Mouse (Mus musculus) common myeloid progenitor, adult 5-6 weeks (primary cell): ENCODE data around the gene Jade2. TPM values are rescaled to one million over a fixed set of nuclear protein-coding genes. Genes with fewer than 3 reads are reported as not detected.

Experiments
- ATAC-seq: replicated peaks from 2 replicates; pipeline ENCODE4 v1.8.0; 2016; ENCODE audit warnings: low read depth, mild to moderate bottlenecking, moderate TSS enrichment, inconsistent platforms; ENCODE audit not compliant: poor library complexity, severe bottlenecking
- total RNA-seq: library from RNA; stranded (forward); fragments of 200-1000, 187-1606 nt; gene quantifications from 2 replicates; pipeline ENCODE4 v1.2.3, GENCODE M21; 2017

Gene Jade2
- total RNA-seq, 1 experiment from 2014 or later, result 12.7 TPM

DNA sequence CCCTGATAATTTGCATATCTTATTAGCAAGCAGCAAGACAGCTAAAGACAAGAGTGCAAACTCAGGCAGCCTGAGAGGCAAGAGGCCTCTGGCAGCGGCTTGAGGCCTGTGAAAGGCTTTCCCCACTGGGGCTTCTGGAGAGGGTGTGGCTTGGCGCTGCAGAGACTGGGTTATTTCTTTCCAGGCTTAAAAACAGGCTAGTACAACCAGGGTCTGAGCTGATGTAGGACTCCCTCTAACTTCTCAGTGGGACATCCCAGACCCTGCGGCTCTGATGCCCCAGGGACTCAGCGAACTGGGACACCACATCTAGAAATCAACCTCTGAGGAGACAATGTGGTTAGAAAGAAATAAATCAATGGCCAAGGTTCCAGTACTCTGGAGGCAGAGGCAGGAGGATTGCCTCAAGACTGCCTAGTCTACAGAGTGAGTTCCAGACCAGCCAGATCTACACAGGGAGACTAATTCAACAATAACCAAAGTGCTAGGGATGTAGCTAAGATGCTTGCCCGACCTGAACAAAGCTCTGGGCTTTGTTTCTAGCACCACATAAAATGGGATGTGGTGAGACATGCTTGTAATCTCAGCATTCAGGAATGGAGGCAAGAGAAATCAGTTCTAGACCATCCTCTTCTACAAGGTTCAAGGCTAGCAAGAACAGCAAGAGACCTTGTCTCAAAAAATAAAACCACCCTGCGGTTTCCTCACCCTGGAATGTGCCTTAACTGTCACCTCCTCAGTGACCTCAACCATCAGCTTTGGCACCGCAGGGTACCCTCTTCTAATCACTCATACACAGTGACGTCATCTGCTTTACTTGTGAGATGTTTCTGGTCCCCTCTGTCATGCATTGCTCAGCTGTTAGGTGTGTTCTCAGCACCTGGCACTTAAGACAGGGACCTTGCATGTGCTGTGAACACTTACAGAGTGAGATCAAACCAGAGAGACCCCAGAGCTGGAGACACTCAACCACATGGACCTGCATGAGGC is 20.0 kb downstream of the Jade2 start:
- no peak for ATAC-seq

GRCm38 (mm10) chr11:51836506-51836905 is 20.9 kb downstream of the Jade2 start:
- no peak for ATAC-seq

DNA sequence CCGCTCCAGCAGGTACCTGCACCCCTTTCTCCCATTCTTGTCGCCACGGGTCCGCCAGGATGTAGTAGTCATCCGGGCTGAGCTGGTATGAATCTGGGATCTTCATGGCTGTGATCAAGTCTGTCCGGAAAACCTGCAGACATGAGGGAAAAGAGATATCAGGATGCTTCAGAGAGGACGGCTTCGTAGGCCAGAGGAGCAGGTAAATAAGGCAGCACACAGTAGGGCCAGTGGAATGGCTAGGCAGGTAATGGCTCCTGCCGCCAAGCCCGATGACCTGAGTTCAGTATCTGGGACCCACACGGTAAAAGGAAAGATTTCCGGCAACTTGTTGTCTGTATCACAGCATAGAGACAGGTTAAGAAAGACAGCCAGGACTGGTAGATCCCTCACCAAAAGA is 21.9 kb downstream of the Jade2 start:
- ATAC-seq, result no peak

DNA sequence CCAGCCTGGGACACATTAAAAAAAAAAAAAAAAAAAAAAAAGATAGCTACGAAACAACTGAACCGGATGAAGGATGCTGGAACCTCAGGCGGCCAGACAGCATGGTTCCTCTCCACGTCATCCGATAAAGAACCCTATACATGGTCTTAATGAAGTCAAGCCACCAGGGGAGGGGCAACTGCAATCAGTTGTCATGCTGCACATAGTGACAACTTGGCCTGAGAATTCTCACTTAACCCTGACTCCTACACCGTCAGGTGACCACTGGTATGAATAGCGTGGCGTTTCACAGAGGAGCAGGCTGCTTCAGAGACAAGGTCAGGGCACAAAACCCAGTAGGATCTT is 23.4 kb downstream of the Jade2 start:
- no peak for ATAC-seq

DNA sequence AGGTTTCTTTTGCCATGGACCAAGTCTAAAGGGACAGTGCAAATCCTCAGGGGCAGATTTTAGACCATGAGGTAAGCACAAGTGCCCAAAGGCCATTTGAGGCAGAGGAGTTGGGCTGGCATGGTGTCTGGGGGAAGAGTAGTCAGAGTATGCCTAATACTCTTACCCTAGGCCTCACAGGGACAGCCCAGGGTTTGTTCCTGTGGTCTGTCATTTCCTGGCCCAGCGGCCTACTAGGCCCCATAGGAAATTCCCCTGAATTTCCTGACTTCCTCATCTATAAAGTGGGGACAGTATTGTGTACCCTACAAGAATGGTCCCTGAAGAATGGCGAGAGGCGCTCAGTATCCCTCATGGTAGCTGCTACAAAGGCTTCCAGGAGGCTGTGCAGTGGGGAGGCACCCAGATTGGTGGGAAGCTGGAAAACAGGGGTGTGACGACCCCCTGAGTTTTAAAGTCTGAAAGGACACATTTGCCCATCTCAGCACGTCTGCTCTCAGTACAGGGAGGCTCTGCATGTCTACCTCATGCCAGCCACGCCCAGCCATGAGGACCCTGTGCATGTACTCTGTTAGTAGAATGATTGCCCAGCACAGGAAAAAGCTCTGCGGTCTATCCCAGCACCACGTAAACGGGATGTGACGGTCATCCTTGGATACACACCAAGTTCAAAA is 23.9 kb downstream of the Jade2 start:
- no peak for ATAC-seq

GRCm38 (mm10) chr11:51832992-51833391 is 24.5 kb downstream of the Jade2 start:
- no peak for ATAC-seq

DNA sequence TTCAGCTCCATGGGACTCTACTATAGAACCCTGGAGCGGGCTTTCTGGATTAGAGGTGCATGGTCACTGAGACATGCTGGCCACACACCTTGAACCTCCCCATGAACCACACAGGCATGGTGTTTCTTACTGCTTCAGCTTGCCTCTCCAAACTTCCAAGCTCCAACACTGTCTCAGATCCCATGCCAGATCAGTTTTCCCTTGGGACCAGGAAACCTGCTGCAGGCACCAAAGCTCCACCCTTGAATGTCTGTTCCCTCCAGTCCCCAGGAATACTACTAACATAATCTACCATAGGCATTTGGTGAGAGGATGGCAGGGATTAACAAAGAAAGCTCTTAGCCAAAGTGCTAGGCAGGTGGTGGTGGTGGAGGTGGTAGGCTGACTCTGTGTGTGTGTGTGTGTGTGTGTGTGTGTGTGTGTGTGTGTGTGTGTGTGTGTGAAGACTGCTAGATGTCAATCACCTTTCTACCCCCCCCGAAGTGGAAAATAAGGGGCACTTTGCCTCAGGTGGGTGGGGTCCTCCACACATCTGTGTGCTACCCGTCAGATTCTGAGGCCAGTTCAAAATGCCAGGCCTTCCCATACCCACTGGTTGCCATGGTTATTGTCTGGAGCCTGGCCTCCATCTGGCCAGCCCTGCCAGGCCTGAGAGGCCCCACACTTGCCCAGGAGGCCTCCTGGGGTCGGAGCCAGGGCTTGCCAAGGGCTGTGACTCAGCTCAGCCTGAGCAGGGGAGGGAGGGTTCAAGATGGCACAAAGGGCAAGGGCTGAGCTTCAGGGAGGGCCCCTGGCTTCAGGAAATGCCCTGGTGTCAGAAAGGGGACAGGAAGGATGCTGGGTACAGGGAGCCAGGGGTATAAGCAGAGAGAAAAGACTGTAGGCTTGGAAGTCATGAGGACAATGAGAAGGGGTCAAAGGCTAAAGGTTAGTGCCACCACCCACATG is 25.2 kb downstream of the Jade2 start:
- ATAC-seq, result peak; percentile 90

GRCm38 (mm10) chr11:51824867-51825424 is 32.5 kb downstream of the Jade2 start:
- ATAC-seq, result no peak

- peak; percentile 62 for ATAC-seq
Observed at GRCm38 (mm10) chr11:51823963-51824753, 33.3 kb downstream of the Jade2 start.

DNA sequence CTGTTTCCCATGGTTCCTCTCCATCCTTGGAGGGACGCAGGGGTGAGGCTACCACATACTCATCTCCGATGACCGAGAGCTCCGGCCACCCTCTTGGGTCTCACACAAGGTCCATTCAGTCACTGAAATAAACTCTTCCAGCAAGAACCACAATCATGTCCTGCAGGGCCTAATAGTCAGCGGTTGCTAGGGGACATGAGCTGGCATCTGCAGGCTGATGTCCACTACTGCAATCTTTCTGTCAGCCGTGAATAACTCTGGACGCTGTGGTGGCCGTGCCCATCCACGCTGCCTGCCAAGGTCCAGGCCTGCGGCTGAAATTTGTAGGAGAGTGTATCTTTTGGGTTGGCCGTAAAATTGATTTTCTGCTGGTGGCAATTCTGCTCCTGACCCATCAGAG is 34.2 kb downstream of the Jade2 start:
- no peak for ATAC-seq

- no peak for ATAC-seq
Observed at GRCm38 (mm10) chr11:51822736-51823135, 34.7 kb downstream of the Jade2 start.

- no peak for ATAC-seq
Observed at GRCm38 (mm10) chr11:51820861-51821260, 36.6 kb downstream of the Jade2 start.

DNA sequence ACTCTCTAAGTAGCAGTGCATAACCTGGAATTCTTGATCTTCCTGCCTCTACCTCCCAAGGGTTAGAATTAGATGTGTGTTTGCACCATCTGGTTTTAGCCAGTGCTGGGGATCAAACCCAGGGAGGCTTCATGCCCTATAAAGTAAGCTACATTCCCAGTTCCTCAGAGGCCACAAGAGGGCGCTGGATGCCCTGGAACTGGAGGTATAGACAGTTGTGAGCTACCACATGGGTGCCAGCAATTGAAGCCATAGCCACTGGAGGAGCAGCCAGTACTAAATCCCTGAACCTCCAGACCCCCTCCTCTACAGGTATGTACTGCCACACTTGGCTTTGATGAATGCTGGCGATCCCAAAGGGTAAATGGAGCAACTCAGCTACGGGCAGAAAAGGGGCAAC is 37.5 kb downstream of the Jade2 start:
- ATAC-seq, result no peak

DNA sequence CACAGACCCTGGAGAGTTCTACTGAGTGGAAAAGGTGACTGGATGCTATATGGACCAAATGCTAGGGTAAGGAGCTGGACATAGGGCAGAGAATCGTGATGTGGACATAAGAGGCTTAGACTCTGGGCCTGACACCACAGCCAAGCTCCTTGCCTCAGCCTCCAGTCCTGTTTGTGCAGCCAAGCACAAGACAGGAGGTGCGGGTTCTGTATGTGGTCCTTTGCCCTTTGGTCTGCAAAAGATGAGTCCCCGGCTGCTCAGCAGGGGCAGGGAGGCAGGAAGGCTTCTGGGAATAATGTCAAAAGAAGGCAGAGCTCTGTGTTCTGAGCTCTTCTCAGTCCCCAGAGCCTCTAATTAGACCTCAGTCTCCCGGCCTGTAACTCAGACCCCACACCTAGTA is 38.6 kb downstream of the Jade2 start:
- ATAC-seq, result no peak

- peak; percentile 79 for ATAC-seq
Observed at GRCm38 (mm10) chr11:51817756-51818155, 39.7 kb downstream of the Jade2 start.

DNA sequence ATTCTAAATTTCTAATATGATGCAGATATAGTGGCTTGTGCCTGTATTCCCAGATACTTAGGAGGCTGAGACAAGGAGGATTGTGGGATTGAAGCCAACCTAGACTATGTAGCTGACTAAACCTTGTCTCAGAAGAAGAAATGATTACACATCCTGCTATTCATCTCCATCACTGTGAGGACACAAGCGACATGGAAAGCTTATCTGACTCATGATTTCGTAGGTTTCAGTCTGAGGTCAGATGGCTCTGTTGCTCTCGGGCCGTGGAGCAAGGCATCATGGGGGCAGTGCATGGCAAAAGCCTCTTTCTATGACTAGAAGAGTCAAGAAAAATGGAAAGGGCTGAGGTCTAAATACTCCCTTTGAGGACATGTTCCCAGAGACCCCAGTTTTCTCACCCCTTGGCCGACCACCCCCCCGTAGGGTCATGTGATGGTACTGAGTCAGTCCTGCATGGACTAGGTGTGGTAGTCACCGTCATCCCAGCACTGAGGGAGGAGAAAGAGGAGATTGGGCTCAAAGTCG is 45.4 kb downstream of the Jade2 start:
- ATAC-seq, result no peak

DNA sequence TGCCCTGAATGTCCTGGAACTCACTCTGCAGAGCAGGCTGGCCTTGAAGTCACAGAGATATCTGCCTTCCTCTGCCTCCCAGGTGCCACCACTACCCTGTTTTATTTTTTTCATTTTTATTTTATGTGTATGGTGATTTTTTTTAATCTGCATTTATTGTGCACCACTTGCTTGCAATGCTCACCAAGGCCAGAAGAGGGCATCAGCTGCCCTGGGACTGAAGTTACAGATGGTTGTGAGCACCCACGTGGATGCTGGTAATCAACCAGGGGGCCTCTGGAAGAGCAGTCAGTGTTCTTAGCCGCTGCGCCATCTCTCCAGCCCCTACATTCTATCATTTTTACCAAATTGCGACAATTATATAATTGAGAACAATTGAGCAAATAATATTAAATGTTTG is 46.2 kb downstream of the Jade2 start:
- ATAC-seq, result no peak

DNA sequence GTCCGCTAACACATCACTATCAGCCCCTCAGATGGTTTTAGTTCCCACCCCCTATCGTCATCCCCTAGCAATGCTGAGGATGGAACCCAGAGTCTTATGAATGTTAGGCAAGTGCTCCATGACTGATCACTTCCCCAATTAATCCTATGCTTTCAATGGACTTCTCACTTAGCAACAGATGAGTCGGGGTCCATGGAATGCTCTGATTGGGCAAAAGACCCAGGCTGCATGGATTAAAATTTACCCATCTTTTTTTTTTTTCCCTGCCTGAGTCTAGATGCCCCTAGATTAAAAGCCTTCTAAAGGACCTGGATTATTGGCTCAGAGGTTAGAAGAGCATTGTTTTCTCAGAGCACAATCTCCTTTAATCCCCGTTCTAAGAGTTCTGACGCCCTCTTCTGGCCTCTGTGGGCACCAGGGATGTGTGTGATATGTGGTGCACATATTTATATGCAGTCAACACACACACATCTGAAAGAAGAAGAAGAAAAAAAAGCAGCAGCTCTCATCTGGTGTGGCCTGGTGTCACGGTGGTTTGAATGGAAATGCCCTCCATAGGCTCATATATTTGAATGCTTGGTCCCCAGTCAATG is 47.7 kb downstream of the Jade2 start:
- peak; percentile 89 for ATAC-seq
